Mouse (Mus musculus): ENCODE results near the gene Hmmr. TPM values are rescaled to one million over a fixed set of nuclear protein-coding genes. Genes with fewer than 3 reads are reported as not detected.

Gene Hmmr
- polyA plus RNA-seq, 1 experiment from 2014 or later: 45.0 TPM

DNA sequence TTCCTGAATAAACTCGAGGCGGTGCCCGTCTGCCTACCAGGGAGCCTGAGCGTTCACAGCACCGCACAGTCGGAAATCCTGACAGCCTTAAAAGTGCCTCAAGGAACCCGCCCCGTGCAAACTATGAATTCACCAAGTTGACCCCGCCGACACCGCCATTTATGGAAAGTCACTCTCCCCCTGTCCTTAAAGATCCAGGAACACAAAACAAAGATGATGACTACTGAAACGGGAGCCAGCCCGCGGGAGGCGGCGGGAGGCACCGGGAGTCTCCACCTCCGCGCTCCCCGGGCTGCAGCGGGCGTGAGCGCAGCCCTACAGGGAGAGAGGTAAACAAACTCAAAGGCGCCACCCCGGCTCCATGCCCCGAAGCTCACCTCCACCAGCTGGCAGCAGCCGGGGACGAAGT, 41.1 kb downstream of the Hmmr start:
- peaks cover 6% of the 10 kb centered on the region; the same call in 1 of the 2 replicates for H3K36me3 ChIP-seq (ENCODE audit: control insufficient read depth, insufficient read depth, low read length)
- ATAC-seq (replicated peaks; ENCODE audit: low FRiP score, low TSS enrichment, low read depth): peak; percentile 73
- H3K4me1 ChIP-seq (replicated peaks; ENCODE audit: control insufficient read depth, insufficient read depth, low read length): peaks cover 19% of the 10 kb centered on the region
- H3K27me3 ChIP-seq (replicated peaks; ENCODE audit: control insufficient read depth, insufficient read depth, low read length): no peaks in the 10 kb centered on the region
- no peak for DNase-seq (ENCODE audit: low spot score)
- H3K27ac ChIP-seq (ENCODE audit: low read depth): peak overlapping the region; percentile 83
- H3K9me3 ChIP-seq (ENCODE audit: control insufficient read depth, low read length): no peaks in the 10 kb centered on the region
- H3K4me3 ChIP-seq (ENCODE audit: low read depth, low read length): peak overlapping the region; percentile 71
- WGBS: 0% methylated on average over 28 of the region's 28 CpGs
- H3K9ac ChIP-seq (ENCODE audit: low read length): peak overlapping the region; percentile 81
- H3K4me2 ChIP-seq (ENCODE audit: low read length): peak overlapping the region; percentile 91

GRCm38 (mm10) chr11:40690444-40691127, 42.6 kb downstream of the Hmmr start:
- H3K4me2 ChIP-seq (ENCODE audit: low read length): no peak overlapping the region

GRCm38 (mm10) chr11:40683295-40683694, 49.9 kb downstream of the Hmmr start:
- DNase-seq (ENCODE audit: low spot score) (no peak), ATAC-seq (replicated peaks; ENCODE audit: low FRiP score, low TSS enrichment, low read depth) (no peak)
- no peaks in the 10 kb centered on the region for H3K27me3 ChIP-seq (replicated peaks; ENCODE audit: control insufficient read depth, insufficient read depth, low read length)
- no peak overlapping the region for H3K9ac ChIP-seq (ENCODE audit: low read length)
- H3K36me3 ChIP-seq (ENCODE audit: control insufficient read depth, insufficient read depth, low read length): peaks cover 86% of the 10 kb centered on the region
- no peak overlapping the region for H3K4me2 ChIP-seq (ENCODE audit: low read length)
- 75% methylated on average over 3 of the region's 3 CpGs for WGBS
- no peaks in the 10 kb centered on the region for H3K4me1 ChIP-seq (replicated peaks; ENCODE audit: control insufficient read depth, insufficient read depth, low read length)
- no peak overlapping the region for H3K27ac ChIP-seq (ENCODE audit: low read depth)
- H3K9me3 ChIP-seq (ENCODE audit: control insufficient read depth, low read length): no peaks in the 10 kb centered on the region
- H3K4me3 ChIP-seq (ENCODE audit: low read depth, low read length): no peak overlapping the region

More at GRCm38 (mm10) chr11:40690444-40691127, 42.6 kb downstream of the Hmmr start:
- DNase-seq (ENCODE audit: low spot score) (no peak), ATAC-seq (replicated peaks; ENCODE audit: low FRiP score, low TSS enrichment, low read depth) (no peak)
- no peak overlapping the region for H3K9ac ChIP-seq (ENCODE audit: low read length)
- H3K27me3 ChIP-seq (replicated peaks; ENCODE audit: control insufficient read depth, insufficient read depth, low read length): no peaks in the 10 kb centered on the region
- peaks cover 17% of the 10 kb centered on the region for H3K36me3 ChIP-seq (ENCODE audit: control insufficient read depth, insufficient read depth, low read length)
- H3K4me1 ChIP-seq (replicated peaks; ENCODE audit: control insufficient read depth, insufficient read depth, low read length): peaks cover 19% of the 10 kb centered on the region
- H3K4me3 ChIP-seq (ENCODE audit: low read depth, low read length): no peak overlapping the region
- no peaks in the 10 kb centered on the region for H3K9me3 ChIP-seq (ENCODE audit: control insufficient read depth, low read length)
- H3K27ac ChIP-seq (ENCODE audit: low read depth): no peak overlapping the region
- 67% methylated on average over 5 of the region's 5 CpGs for WGBS

DNA sequence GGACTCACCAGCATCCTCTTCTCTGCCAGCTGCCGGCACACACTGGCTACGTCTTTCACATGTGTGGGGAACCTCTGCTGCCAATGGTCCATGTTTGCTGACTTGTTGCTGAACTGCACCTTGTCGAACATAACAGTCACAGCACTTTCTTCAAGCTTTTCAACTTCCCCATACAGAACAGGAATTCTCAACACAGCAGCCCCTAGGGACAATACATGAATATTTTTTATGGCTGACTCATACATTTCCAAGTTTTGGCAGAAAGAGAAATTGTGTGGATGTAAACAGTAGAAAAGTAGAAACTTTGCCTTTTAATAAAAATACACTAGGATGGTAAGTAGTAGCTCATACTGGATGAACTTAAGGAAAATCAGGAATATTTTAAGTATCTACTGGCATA, 50.8 kb downstream of the Hmmr start:
- no peak overlapping the region for H3K4me2 ChIP-seq (ENCODE audit: low read length)
- no peak overlapping the region for H3K9ac ChIP-seq (ENCODE audit: low read length)
- H3K4me1 ChIP-seq (replicated peaks; ENCODE audit: control insufficient read depth, insufficient read depth, low read length): no peaks in the 10 kb centered on the region
- no peaks in the 10 kb centered on the region for H3K9me3 ChIP-seq (ENCODE audit: control insufficient read depth, low read length)
- no peak overlapping the region for H3K27ac ChIP-seq (ENCODE audit: low read depth)
- DNase-seq (ENCODE audit: low spot score): no peak
- peaks cover 92% of the 10 kb centered on the region for H3K36me3 ChIP-seq (ENCODE audit: control insufficient read depth, insufficient read depth, low read length)
- 89% methylated on average over 3 of the region's 3 CpGs for WGBS
- H3K27me3 ChIP-seq (replicated peaks; ENCODE audit: control insufficient read depth, insufficient read depth, low read length): no peaks in the 10 kb centered on the region
- no peak for ATAC-seq (replicated peaks; ENCODE audit: low FRiP score, low TSS enrichment, low read depth)
- no peak overlapping the region for H3K4me3 ChIP-seq (ENCODE audit: low read depth, low read length)

DNA sequence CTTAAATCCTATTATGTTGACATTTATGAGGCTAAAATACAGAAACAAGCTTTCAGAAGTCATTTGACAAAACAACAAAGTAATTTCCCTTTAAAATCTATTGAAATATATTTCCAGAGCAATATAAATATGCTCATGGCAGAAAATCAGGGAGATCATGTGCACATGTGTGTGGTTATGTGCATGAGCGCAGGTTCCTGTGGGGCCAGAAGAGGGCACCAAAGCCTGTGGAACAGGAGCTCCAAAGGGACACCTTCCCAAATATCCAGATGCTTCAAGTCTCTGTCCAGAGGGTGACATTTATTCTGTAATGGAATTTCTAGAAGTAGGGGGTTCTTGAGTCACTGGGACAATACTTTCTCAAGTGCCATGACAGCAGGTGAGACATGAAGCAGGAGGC, 56.1 kb downstream of the Hmmr start:
- DNase-seq (ENCODE audit: low spot score): no peak
- Histone ChIP-seq H3K36me3 (ENCODE audit: control insufficient read depth, insufficient read depth, low read length) (peaks cover 46% of the 10 kb centered on the region), H3K4me3 (ENCODE audit: low read depth, low read length) (no peak overlapping the region), H3K27me3 (replicated peaks; ENCODE audit: control insufficient read depth, insufficient read depth, low read length) (no peaks in the 10 kb centered on the region), H3K9me3 (ENCODE audit: control insufficient read depth, low read length) (no peaks in the 10 kb centered on the region), H3K9ac (ENCODE audit: low read length) (no peak overlapping the region), H3K4me2 (ENCODE audit: low read length) (no peak overlapping the region), H3K27ac (ENCODE audit: low read depth) (no peak overlapping the region), H3K4me1 (replicated peaks; ENCODE audit: control insufficient read depth, insufficient read depth, low read length) (no peaks in the 10 kb centered on the region)
- no peak for ATAC-seq (replicated peaks; ENCODE audit: low FRiP score, low TSS enrichment, low read depth)
- WGBS: 100% methylated on average over 1 of the region's 1 CpGs

DNA sequence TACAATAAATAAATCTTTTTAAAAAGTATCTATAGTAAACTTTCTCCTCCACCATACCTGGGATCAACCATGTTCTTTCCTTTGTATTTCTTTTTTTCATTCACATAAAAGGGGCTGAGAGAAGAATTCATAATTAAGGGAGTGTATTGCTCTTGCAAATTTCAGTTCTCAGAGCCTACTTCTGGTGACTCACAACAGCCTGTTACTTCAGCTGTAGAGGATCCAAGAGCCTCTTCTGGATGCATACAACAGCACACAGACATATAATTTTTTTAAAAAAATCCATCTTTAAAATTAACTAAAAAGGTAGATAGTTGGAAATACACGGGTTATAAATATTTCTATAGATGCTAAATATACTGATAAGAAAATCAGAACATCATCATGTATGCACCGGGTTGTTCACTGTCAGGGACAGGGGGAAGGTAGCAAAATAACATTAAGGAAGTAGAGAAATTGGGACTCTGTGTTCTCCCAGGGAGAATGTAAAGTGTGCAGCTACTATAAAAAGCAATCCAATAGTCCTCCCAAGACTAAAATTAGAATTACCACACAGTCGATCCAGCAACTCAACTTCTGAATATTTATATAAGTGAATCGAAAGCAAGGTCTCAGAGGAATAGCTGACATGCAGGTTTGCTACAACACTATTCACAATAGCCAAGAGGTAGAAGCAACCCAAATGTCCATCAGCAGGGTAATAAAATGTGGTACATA, 58.0 kb downstream of the Hmmr start:
- Histone ChIP-seq H3K9ac (ENCODE audit: low read length) (no peak overlapping the region), H3K36me3 (ENCODE audit: control insufficient read depth, insufficient read depth, low read length) (peaks cover 29% of the 10 kb centered on the region), H3K27me3 (replicated peaks; ENCODE audit: control insufficient read depth, insufficient read depth, low read length) (no peaks in the 10 kb centered on the region), H3K4me1 (replicated peaks; ENCODE audit: control insufficient read depth, insufficient read depth, low read length) (no peaks in the 10 kb centered on the region), H3K27ac (ENCODE audit: low read depth) (no peak overlapping the region), H3K4me3 (ENCODE audit: low read depth, low read length) (no peak overlapping the region), H3K9me3 (ENCODE audit: control insufficient read depth, low read length) (no peaks in the 10 kb centered on the region), H3K4me2 (ENCODE audit: low read length) (no peak overlapping the region)
- WGBS: 84% methylated on average over 4 of the region's 4 CpGs
- ATAC-seq (replicated peaks; ENCODE audit: low FRiP score, low TSS enrichment, low read depth): no peak
- peak; percentile 4 for DNase-seq (ENCODE audit: low spot score)

Other genes with a start within 250 kb of the Hmmr start
- 88.4 and 89.8 TPM in 2 replicates for gene Mat2b, start 38.2 kb downstream of the Hmmr start, polyA plus RNA-seq (2014; fragmentation: Nextera tagmentation; extraction: Ambion mirVana)
- 147 and 149 TPM in 2 replicates for gene Nudcd2, start 245 bp upstream of the Hmmr start, polyA plus RNA-seq (2014; fragmentation: Nextera tagmentation; extraction: Ambion mirVana)
- gene Ccng1, start 21.9 kb upstream of the Hmmr start, polyA plus RNA-seq (2014; fragmentation: Nextera tagmentation; extraction: Ambion mirVana): 43.3 and 44.5 TPM in 2 replicates

Measured in intestine, embryonic 14.5 days (tissue).